Mouse (Mus musculus) thymus, adult 2 months (tissue): Measurements from ENCODE around the gene Ddx6. TPM values are rescaled to one million over a fixed set of nuclear protein-coding genes. Genes with fewer than 3 reads are reported as not detected.
A peak's percentile ranks its signal among the peaks of the same experiment; 100 is the strongest.

Source experiments
- DNase-seq: peaks from one replicate; pipeline ENCODE4 v3.0.0; 2021
- H3K27ac ChIP-seq: fragments of 200-500 bp; 2 replicates; pipeline ENCODE4 v1.5.1; 2012; ENCODE audit warnings: low read length, control low read depth; ENCODE audit not compliant: control insufficient read depth, insufficient read depth
- H3K27me3 ChIP-seq: fragments of 200-500 bp; 2 replicates; pipeline ENCODE4 v1.6.1; 2012; ENCODE audit warnings: mild to moderate bottlenecking, low read length, moderate library complexity, mixed read lengths; ENCODE audit not compliant: control insufficient read depth, insufficient read depth
- H3K36me3 ChIP-seq: fragments of 200-500 bp; 2 replicates; pipeline ENCODE4 v1.6.1; 2012; ENCODE audit warnings: mild to moderate bottlenecking, low read length, moderate library complexity; ENCODE audit not compliant: control insufficient read depth, insufficient read depth
- H3K4me1 ChIP-seq: fragments of 200-500 bp; replicated peaks from 2 replicates; pipeline ENCODE4 v1.6.1; 2012; ENCODE audit warnings: low read length; ENCODE audit not compliant: control insufficient read depth, insufficient read depth
- H3K4me3 ChIP-seq: fragments of 200-500 bp; 2 replicates; pipeline ENCODE4 v1.5.1; 2012; ENCODE audit warnings: mild to moderate bottlenecking, low read length, control low read depth, moderate library complexity; ENCODE audit not compliant: control insufficient read depth, insufficient read depth
- CTCF ChIP-seq: fragments of 200-500 bp; IDR thresholded peaks from 2 replicates; pipeline ENCODE4 v1.5.1; 2012; ENCODE audit warnings: mild to moderate bottlenecking, control low read depth, low read length, moderate library complexity, borderline replicate concordance; ENCODE audit not compliant: control insufficient read depth, poor library complexity, insufficient read depth; ENCODE audit errors: extremely low read depth
- POLR2A ChIP-seq: fragments of 200-500 bp; IDR thresholded peaks from 2 replicates; pipeline ENCODE4 v1.6.1; 2012; ENCODE audit warnings: mild to moderate bottlenecking, low read length, control low read depth, moderate library complexity; ENCODE audit not compliant: control insufficient read depth, poor library complexity, insufficient read depth; ENCODE audit errors: extremely low read depth
- WGBS: fragments of 180-500 bp; shearing (Covaris S2); methylation state at CpG from one replicate; pipeline ENCODE4 v1.1.7; 2018; 5-methylcytosine and 5-hydroxymethylcytosine counted together
- polyA plus RNA-seq: library from polyadenylated mRNA; depleted of rRNA; stranded (reverse); fragments of >200 nt; gene quantifications from 2 replicates; pipeline ENCODE4 v1.2.3, GENCODE M21; 2012; rRNA removed

The Ddx6 gene
- polyA plus RNA-seq, 1 experiment, result 29.2 TPM

GRCm38 (mm10) chr9:44679565-44679964, 74.9 kb downstream of the Ddx6 start:
- no peaks in the 10 kb centered on the region for H3K27me3 ChIP-seq
- H3K4me3 ChIP-seq, result no peak overlapping the region
- H3K27ac ChIP-seq, result no peak overlapping the region
- no peaks in the 10 kb centered on the region for H3K36me3 ChIP-seq
- no peaks in the 10 kb centered on the region for H3K4me1 ChIP-seq
- WGBS, result 83% methylated on average over 5 of the region's 5 CpGs
- DNase-seq, result no peak
- TF ChIP-seq CTCF (no peak), POLR2A (no peak)

- DNase-seq, result no peak
- WGBS, result 94% methylated on average over 8 of the region's 8 CpGs
- Histone ChIP-seq H3K4me3 (no peak overlapping the region), H3K4me1 (no peaks in the 10 kb centered on the region), H3K36me3 (no peaks in the 10 kb centered on the region), H3K27me3 (no peaks in the 10 kb centered on the region), H3K27ac (no peak overlapping the region)
- TF ChIP-seq POLR2A (no peak), CTCF (no peak)
Measured at GRCm38 (mm10) chr9:44683046-44683445, 78.4 kb downstream of the Ddx6 start.

- Histone ChIP-seq H3K4me1 (0 out of 2 replicates have a peak, but pooled peaks cover 4% of the 10 kb centered on the region), H3K27me3 (no peaks in the 10 kb centered on the region), H3K27ac (no peak overlapping the region), H3K36me3 (no peaks in the 10 kb centered on the region), H3K4me3 (no peak overlapping the region)
- DNase-seq, result peak; percentile 76
- TF ChIP-seq CTCF (peak; percentile 97), POLR2A (no peak)
- 52% methylated on average over 14 of the region's 14 CpGs for WGBS
Measured at GRCm38 (mm10) chr9:44685346-44686330, 80.9 kb downstream of the Ddx6 start.

GRCm38 (mm10) chr9:44686638-44687037, 81.9 kb downstream of the Ddx6 start:
- Histone ChIP-seq H3K27me3 (no peaks in the 10 kb centered on the region), H3K36me3 (no peaks in the 10 kb centered on the region), H3K27ac (no peak overlapping the region), H3K4me1 (peaks cover 13% of the 10 kb centered on the region), H3K4me3 (no peak overlapping the region)
- TF ChIP-seq CTCF (no peak), POLR2A (no peak)
- DNase-seq, result no peak
- 93% methylated on average over 5 of the region's 5 CpGs for WGBS

GRCm38 (mm10) chr9:44688013-44688412, 83.3 kb downstream of the Ddx6 start:
- 97% methylated on average over 9 of the region's 9 CpGs for WGBS
- TF ChIP-seq POLR2A, result no peak
- no peak for TF ChIP-seq CTCF

More at GRCm38 (mm10) chr9:44688013-44688412, 83.3 kb downstream of the Ddx6 start:
- Histone ChIP-seq H3K4me3 (no peak overlapping the region), H3K27me3 (no peaks in the 10 kb centered on the region), H3K36me3 (no peaks in the 10 kb centered on the region), H3K27ac (no peak overlapping the region), H3K4me1 (peaks cover 27% of the 10 kb centered on the region)
- DNase-seq, result no peak

Other genes starting within 250 kb of the Ddx6 start
- 37.9 and 40.8 TPM in 2 replicates for gene Vps11, start 243.2 kb upstream of the Ddx6 start, polyA plus RNA-seq
- 74.4 and 75.5 TPM in 2 replicates for gene Hyou1, start 225.4 kb upstream of the Ddx6 start, polyA plus RNA-seq
- 22.4 and 32.9 TPM in 2 replicates for gene Slc37a4, start 208.0 kb upstream of the Ddx6 start, polyA plus RNA-seq
- gene Rps25, start 197.8 kb upstream of the Ddx6 start, polyA plus RNA-seq, result 220 and 258 TPM in 2 replicates
- 49.1 and 57.4 TPM in 2 replicates for gene Trappc4, start 197.3 kb upstream of the Ddx6 start, polyA plus RNA-seq
- gene Ccdc84, start 186.3 kb upstream of the Ddx6 start, polyA plus RNA-seq, result 30.0 and 30.9 TPM in 2 replicates
- 0.08 and 0.22 TPM in 2 replicates for gene Foxr1, start 163.8 kb upstream of the Ddx6 start, polyA plus RNA-seq
- 1.4 and 1.6 TPM in 2 replicates for gene Upk2, start 149.9 kb upstream of the Ddx6 start, polyA plus RNA-seq
- gene Bcl9l, start 122.1 kb upstream of the Ddx6 start, polyA plus RNA-seq, result 38.7 and 50.4 TPM in 2 replicates
- gene Cxcr5, start 43.0 kb upstream of the Ddx6 start, polyA plus RNA-seq, result 7.7 and 9.9 TPM in 2 replicates
- gene Treh, start 68.3 kb downstream of the Ddx6 start, polyA plus RNA-seq, result 0.15 and 0.29 TPM in 2 replicates
- gene Phldb1, start 130.3 kb downstream of the Ddx6 start, polyA plus RNA-seq, result 16.5 and 27.3 TPM in 2 replicates
- gene Arcn1, start 163.0 kb downstream of the Ddx6 start, polyA plus RNA-seq, result 42.0 and 43.1 TPM in 2 replicates
- 35.1 and 42.2 TPM in 2 replicates for gene Ift46, start 163.0 kb downstream of the Ddx6 start, polyA plus RNA-seq
- 1.5 and 2.6 TPM in 2 replicates for gene Tmem25, start 194.4 kb downstream of the Ddx6 start, polyA plus RNA-seq
- 4.3 and 5.3 TPM in 2 replicates for gene Ttc36, start 198.2 kb downstream of the Ddx6 start, polyA plus RNA-seq